Mouse (Mus musculus): ENCODE data around the gene Zfp618. TPM values are rescaled to one million over a fixed set of nuclear protein-coding genes. Genes with fewer than 3 reads are reported as not detected.

Gene Zfp618
- polyA plus RNA-seq, 1 experiment from 2014 or later = 40.4 TPM

- whole genome bisulfite sequencing = 93% methylated on average over 10 of the region's 10 CpGs
- no peak for ATAC-seq (ENCODE audit: insufficient number of reproducible peaks, insufficient read depth, low FRiP score, low TSS enrichment, low read depth)
- Histone ChIP-seq H3K27ac (no peak overlapping the region), H3K4me1 (peaks cover 9% of the 10 kb centered on the region), H3K27me3 (no peaks in the 10 kb centered on the region), H3K9me3 (0 out of 2 replicates have a peak, but pooled peaks cover 6% of the 10 kb centered on the region), H3K9ac (no peak overlapping the region), H3K36me3 (peaks cover 12% of the 10 kb centered on the region), H3K4me2 (no peak overlapping the region), H3K4me3 (no peak overlapping the region)
Measured at GRCm38 (mm10) chr4:63018616-63019015, 53.2 kb downstream of the Zfp618 start.

- WGBS = 62% methylated on average over 4 of the region's 4 CpGs
- no peak overlapping the region for H3K27ac ChIP-seq
- peak; percentile 59; the same call in 1 of the 2 replicates for ATAC-seq (ENCODE audit: insufficient number of reproducible peaks, insufficient read depth, low FRiP score, low TSS enrichment, low read depth)
- no peaks in the 10 kb centered on the region for H3K27me3 ChIP-seq
- H3K4me3 ChIP-seq = no peak overlapping the region
- peaks cover 9% of the 10 kb centered on the region for H3K36me3 ChIP-seq
- H3K4me1 ChIP-seq = peaks cover 9% of the 10 kb centered on the region
- H3K9ac ChIP-seq = no peak overlapping the region
- 0 out of 2 replicates have a peak, but pooled peaks cover 3% of the 10 kb centered on the region for H3K9me3 ChIP-seq
- no peak overlapping the region for H3K4me2 ChIP-seq
Measured at GRCm38 (mm10) chr4:63019428-63019858, 54.1 kb downstream of the Zfp618 start.

DNA sequence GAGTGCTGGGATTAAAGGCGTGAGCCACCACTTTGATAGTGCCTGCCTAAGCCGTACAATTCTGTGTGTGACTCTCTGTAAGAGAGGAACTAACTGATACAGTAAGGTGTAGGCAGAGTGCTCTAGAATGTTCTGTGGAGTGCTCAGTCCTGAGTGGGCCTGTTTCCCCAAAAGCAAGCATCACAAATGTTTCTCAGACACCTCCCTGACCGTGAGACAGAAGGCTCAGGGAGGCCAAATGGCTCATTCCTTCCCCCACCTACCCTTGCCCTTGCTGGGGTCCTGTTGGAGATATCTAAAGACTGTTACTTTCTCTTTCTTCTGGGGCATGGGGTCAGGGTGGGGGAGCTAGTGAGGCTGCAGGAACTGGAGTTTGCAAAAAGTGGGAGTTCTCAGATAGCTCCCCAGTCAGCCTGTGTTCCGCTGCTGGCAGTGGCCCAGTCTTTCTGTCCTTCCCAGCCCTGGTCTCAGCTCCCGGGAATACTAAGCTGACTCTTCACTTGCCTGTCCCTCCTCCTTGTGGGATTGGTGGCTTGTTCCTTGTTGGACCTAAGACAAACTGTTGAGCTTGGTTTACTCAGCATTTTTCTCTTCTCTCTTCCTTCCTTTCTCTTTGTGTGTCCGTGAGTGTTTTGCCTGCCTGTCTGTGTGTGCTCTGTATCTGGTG, 55.8 kb downstream of the Zfp618 start:
- Histone ChIP-seq H3K36me3 (peaks cover 10% of the 10 kb centered on the region; the same call in 1 of the 2 replicates), H3K4me3 (no peak overlapping the region), H3K4me2 (no peak overlapping the region), H3K27me3 (no peaks in the 10 kb centered on the region), H3K9ac (no peak overlapping the region), H3K4me1 (peaks cover 13% of the 10 kb centered on the region), H3K27ac (no peak overlapping the region), H3K9me3 (no peaks in the 10 kb centered on the region)
- ATAC-seq (ENCODE audit: insufficient number of reproducible peaks, insufficient read depth, low FRiP score, low TSS enrichment, low read depth) = no peak
- WGBS = 80% methylated on average over 6 of the region's 6 CpGs

DNA sequence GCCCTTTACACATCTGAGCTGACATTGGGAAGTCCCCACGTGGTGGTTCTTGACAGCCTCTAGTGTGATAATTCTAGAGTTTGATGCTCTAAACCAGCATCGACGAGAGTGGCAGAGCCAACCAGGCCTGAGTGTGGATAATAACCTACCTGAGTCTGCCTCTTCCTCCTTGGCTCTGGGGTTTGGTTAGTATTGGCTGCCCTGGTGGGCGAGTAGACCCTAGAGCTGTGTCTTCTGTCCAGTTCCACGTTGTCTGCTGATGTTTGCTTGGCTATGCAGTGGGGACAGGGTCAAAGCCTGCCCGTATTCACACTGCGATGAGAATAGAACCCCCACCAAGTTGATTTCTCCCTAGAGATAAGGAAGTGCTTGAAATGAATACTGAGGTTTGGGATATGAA, 58.1 kb downstream of the Zfp618 start:
- no peak for ATAC-seq (ENCODE audit: insufficient number of reproducible peaks, insufficient read depth, low FRiP score, low TSS enrichment, low read depth)

GRCm38 (mm10) chr4:63024098-63024497, 58.7 kb downstream of the Zfp618 start:
- Histone ChIP-seq H3K36me3 (0 out of 2 replicates have a peak, but pooled peaks cover 7% of the 10 kb centered on the region), H3K27ac (no peak overlapping the region), H3K4me1 (peaks cover 20% of the 10 kb centered on the region), H3K4me2 (no peak overlapping the region), H3K4me3 (no peak overlapping the region), H3K27me3 (no peaks in the 10 kb centered on the region), H3K9me3 (no peaks in the 10 kb centered on the region), H3K9ac (no peak overlapping the region)
- 95% methylated on average over 7 of the region's 7 CpGs for WGBS
- no peak for ATAC-seq (ENCODE audit: insufficient number of reproducible peaks, insufficient read depth, low FRiP score, low TSS enrichment, low read depth)

More for the DNA sequence above, 58.1 kb downstream of the Zfp618 start:
- no peaks in the 10 kb centered on the region for H3K27me3 ChIP-seq
- H3K4me2 ChIP-seq = no peak overlapping the region
- H3K9ac ChIP-seq = no peak overlapping the region
- H3K36me3 ChIP-seq = peaks cover 9% of the 10 kb centered on the region; the same call in 1 of the 2 replicates
- H3K9me3 ChIP-seq = no peaks in the 10 kb centered on the region
- peaks cover 20% of the 10 kb centered on the region for H3K4me1 ChIP-seq
- no peak overlapping the region for H3K4me3 ChIP-seq
- H3K27ac ChIP-seq = no peak overlapping the region
- WGBS = 96% methylated on average over 7 of the region's 7 CpGs

DNA sequence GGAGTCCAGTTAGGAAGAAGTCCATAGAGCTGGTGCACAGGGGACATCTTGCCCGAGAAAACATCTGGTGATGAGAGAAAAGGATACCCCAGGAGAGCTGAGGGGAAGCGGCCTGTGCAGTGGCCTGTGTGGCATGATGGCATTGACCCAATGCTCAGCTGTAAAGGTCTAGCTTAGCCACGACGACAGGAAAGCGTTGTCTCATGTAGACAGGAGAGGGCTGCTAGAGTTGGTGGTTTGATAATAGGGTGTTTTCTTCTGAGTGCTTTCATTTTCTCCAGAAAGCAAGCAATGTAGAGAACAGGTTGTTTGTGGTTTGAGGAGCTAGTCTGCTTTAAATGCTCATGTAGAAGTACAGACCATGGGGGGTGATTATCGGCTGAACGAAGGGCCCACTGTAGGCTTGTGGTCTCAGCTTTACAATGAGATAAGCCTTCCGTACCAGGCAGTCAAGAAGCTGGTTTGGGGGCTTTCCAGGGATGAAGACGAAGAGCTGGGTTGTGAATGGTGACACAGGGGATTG, 59.4 kb downstream of the Zfp618 start:
- Histone ChIP-seq H3K4me2 (no peak overlapping the region), H3K27me3 (no peaks in the 10 kb centered on the region), H3K27ac (no peak overlapping the region), H3K4me3 (no peak overlapping the region), H3K9me3 (no peaks in the 10 kb centered on the region), H3K36me3 (0 out of 2 replicates have a peak, but pooled peaks cover 7% of the 10 kb centered on the region), H3K4me1 (peaks cover 17% of the 10 kb centered on the region), H3K9ac (no peak overlapping the region)
- 85% methylated on average over 9 of the region's 9 CpGs for whole genome bisulfite sequencing
- no peak for ATAC-seq (ENCODE audit: insufficient number of reproducible peaks, insufficient read depth, low FRiP score, low TSS enrichment, low read depth)

- no peak for ATAC-seq (ENCODE audit: insufficient number of reproducible peaks, insufficient read depth, low FRiP score, low TSS enrichment, low read depth)
- Histone ChIP-seq H3K4me1 (peaks cover 19% of the 10 kb centered on the region), H3K27me3 (no peaks in the 10 kb centered on the region), H3K36me3 (0 out of 2 replicates have a peak, but pooled peaks cover 7% of the 10 kb centered on the region), H3K9ac (no peak overlapping the region), H3K27ac (no peak overlapping the region), H3K4me3 (no peak overlapping the region), H3K9me3 (no peaks in the 10 kb centered on the region), H3K4me2 (no peak overlapping the region)
- WGBS = 94% methylated on average over 9 of the region's 9 CpGs
Measured at GRCm38 (mm10) chr4:63025306-63025705, 59.9 kb downstream of the Zfp618 start.

DNA sequence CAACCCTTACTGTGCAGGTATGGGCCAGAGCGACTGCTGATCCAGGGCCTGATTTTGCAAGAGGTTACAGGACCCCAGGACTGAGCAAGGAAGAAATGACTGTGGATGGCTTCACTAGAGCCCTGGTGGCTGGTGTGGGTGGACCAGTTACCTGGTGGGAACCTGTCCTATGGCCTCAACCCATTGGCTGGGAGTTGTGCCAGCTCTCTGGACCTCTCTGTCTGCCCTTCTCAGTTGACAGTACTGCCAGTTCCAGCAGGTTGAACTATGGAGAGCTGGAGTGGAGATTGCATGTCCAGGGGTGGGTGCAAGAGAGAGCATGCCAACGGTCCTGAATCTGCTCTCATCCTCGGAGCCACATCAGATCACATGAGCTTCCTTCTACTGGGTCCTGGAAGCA, 60.9 kb downstream of the Zfp618 start:
- no peak overlapping the region for H3K4me2 ChIP-seq
- no peaks in the 10 kb centered on the region for H3K27me3 ChIP-seq
- peaks cover 15% of the 10 kb centered on the region for H3K4me1 ChIP-seq
- no peak overlapping the region for H3K27ac ChIP-seq
- 88% methylated on average over 3 of the region's 3 CpGs for WGBS
- H3K36me3 ChIP-seq = 0 out of 2 replicates have a peak, but pooled peaks cover 7% of the 10 kb centered on the region
- ATAC-seq (ENCODE audit: insufficient number of reproducible peaks, insufficient read depth, low FRiP score, low TSS enrichment, low read depth) = no peak
- no peak overlapping the region for H3K4me3 ChIP-seq
- H3K9me3 ChIP-seq = no peaks in the 10 kb centered on the region
- no peak overlapping the region for H3K9ac ChIP-seq

DNA sequence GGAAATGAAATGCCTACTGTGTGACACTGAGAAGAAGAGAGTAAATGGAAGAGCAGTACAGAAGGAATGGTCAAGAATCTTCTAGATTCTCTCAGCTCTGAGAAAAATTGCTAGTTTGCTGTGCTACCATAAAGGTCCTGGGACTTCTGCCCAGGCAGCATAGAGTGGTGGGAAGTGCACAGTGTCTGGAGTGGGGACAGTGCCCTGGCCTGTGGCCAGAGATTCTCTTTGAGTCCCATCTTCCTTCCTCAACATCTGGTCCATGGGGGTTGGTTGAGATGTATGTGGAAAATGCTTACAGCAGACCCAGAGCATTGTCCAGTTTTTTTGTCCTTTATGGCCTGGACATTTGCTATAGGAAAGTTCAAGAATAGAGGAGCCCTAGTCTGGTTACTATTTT, 62.1 kb downstream of the Zfp618 start:
- Histone ChIP-seq H3K9ac (no peak overlapping the region), H3K4me1 (peaks cover 24% of the 10 kb centered on the region), H3K9me3 (no peaks in the 10 kb centered on the region), H3K27me3 (no peaks in the 10 kb centered on the region), H3K4me3 (no peak overlapping the region), H3K4me2 (no peak overlapping the region), H3K36me3 (0 out of 2 replicates have a peak, but pooled peaks cover 7% of the 10 kb centered on the region), H3K27ac (no peak overlapping the region)
- no peak for ATAC-seq (ENCODE audit: insufficient number of reproducible peaks, insufficient read depth, low FRiP score, low TSS enrichment, low read depth)

DNA sequence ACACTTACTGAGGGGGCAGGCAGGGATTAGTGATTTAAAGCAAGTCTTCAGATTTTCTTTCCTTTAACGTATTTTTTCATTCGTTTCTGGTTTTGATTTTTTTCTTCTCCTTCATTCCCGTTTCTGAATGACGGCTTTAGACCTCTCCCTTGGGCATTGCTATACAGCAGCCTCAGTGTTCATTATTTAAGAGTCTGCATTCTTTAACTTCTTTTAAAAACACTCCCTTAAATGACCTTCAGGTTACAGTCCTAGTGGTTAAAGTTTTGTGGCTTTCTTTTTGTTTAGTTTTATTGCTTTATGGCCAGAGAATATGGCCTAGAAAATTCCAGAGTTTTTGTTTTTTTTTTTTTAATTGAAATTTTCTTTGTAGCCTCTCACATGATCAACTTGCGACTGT, 64.8 kb downstream of the Zfp618 start:
- 18% methylated on average over 5 of the region's 5 CpGs for WGBS
- Histone ChIP-seq H3K4me1 (peaks cover 27% of the 10 kb centered on the region), H3K9me3 (no peaks in the 10 kb centered on the region), H3K27me3 (no peaks in the 10 kb centered on the region), H3K9ac (no peak overlapping the region), H3K36me3 (0 out of 2 replicates have a peak, but pooled peaks cover 3% of the 10 kb centered on the region), H3K4me3 (no peak overlapping the region), H3K27ac (no peak overlapping the region), H3K4me2 (no peak overlapping the region)
- no peak for ATAC-seq (ENCODE audit: insufficient number of reproducible peaks, insufficient read depth, low FRiP score, low TSS enrichment, low read depth)

GRCm38 (mm10) chr4:63031240-63031639, 65.9 kb downstream of the Zfp618 start:
- Histone ChIP-seq H3K4me2 (no peak overlapping the region), H3K27ac (no peak overlapping the region), H3K9ac (no peak overlapping the region), H3K4me1 (peaks cover 27% of the 10 kb centered on the region), H3K4me3 (no peak overlapping the region), H3K27me3 (no peaks in the 10 kb centered on the region), H3K9me3 (no peaks in the 10 kb centered on the region), H3K36me3 (peaks cover 6% of the 10 kb centered on the region; the same call in 1 of the 2 replicates)
- ATAC-seq (ENCODE audit: insufficient number of reproducible peaks, insufficient read depth, low FRiP score, low TSS enrichment, low read depth) = no peak
- WGBS = 80% methylated on average over 4 of the region's 4 CpGs

DNA sequence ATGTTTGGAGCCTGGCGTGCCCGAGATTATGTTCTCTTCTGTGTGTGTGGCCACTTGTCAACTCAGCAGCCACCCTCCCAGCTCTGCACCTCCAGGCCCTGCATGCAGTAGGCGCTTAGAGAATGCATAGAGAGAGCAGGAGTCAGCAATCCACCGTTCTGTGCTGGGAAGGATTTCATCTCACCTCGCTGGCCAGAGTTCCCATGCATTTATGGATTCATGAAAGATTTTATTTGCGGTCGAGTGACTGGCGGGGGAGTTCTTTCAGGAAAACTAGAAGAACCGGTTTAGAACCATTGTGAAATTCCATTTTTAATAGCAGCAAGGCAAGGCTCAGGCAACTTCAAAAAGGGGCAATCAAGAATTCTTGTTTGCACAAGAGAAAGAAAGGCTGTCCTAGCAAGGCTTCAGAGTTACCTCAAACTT, 67.2 kb downstream of the Zfp618 start:
- Histone ChIP-seq H3K9ac (no peak overlapping the region), H3K9me3 (no peaks in the 10 kb centered on the region), H3K27ac (peak overlapping the region; percentile 68), H3K4me1 (peaks cover 35% of the 10 kb centered on the region), H3K27me3 (no peaks in the 10 kb centered on the region), H3K4me3 (no peak overlapping the region), H3K36me3 (peaks cover 8% of the 10 kb centered on the region; the same call in 1 of the 2 replicates), H3K4me2 (no peak overlapping the region)
- WGBS = 67% methylated on average over 9 of the region's 9 CpGs
- 0 out of 2 replicates have a peak, but pooled peaks have one; percentile 49 for ATAC-seq (ENCODE audit: insufficient number of reproducible peaks, insufficient read depth, low FRiP score, low TSS enrichment, low read depth)
